Mouse (Mus musculus) hindlimb bud, embryonic 11.5 days (tissue): ENCODE measurements around the gene Tchp.

Experiments
- DNase-seq: peaks from one replicate; pipeline ENCODE4 v3.0.0-alpha.2; 2012; ENCODE audit warnings: low read depth, low spot score; ENCODE audit errors: extremely low spot score

Tchp gene

DNA sequence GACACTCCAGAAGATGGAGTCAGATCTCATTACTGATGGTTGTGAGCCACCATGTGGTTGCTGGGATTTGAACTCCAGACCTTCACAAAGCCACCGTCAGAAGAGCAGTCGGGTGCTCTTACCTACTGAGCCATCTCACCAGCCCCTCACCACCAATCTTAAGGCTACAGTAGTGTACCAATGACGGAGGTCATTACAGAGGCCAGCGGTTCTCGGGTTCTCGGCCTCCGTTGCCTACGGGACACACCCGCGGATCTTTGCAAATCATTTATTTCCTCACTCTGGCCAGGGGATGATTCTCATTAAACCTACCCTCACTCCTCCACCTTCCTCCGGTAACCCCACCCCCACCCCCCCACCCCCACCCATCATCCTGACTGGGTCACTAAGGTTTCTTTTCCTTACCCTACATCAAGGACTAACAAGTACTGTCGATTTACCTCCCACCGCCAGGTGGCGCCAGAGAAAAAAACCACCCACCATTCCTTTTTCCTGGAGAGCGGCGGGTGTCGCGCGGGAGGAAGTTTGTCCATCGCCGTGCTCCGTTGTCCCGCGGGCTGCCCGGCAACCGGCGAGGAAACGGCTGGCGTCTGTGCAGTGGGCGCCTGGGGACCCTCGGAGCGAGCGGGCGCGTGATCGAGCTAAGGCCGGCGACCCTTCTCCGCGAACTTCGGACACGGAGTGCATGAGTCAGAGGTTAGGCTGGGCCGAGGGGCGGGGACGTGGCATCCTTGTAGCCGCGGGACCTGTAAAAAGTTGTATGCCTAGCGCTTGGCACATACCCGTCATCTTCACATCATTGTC lies at the start of gene Tchp:
TSS of gene Tchp (plus strand) at position 496 of the 804 bp plus-strand sequence.
- peak; percentile 90 for DNase-seq

DNA sequence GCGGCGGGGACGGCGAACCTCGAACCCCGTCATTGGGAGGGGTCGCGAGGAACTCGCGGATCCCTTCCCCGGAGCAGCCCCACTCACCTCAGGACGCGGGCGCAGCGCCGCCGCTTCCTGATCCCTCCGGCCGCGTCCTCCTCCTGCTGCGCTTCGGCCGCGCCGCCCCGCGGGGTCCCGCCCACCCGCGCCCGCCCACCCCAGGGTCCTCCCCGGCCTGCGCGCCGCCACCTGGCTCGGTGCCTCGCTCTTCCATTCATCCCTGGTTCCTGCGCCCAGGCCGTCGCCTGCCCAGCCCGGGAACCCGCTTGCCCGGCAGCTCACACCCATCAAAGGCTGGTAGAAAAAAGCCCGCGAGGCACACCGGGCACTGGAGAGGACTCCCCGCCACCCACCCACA lies 49.3 kb upstream of the Tchp start, which contains the start of gene Trpv4:
TSS of gene Trpv4 (minus strand) at position 167 of the 400 bp plus-strand sequence.
- DNase-seq: no peak

DNA sequence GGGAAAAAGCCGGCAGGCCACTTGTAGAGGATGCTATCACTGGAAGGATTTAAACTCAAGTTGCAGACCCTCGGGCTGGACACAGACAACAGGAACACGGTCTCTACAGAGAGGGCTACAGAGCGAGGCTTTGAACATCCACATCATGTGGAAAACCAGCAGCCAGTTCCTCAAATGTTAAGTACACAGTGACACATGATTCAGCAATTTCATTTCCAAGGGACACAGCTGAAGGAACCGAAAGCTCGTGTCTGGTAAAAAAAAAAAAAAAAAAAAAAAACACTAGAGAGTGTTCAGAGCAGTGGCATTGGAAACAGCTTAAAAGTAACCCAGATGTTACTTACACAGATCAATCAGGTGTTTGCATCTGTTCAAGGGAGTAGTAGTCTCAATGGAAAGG lies 46.5 kb upstream of the Tchp start:
- DNase-seq: no peak

DNA sequence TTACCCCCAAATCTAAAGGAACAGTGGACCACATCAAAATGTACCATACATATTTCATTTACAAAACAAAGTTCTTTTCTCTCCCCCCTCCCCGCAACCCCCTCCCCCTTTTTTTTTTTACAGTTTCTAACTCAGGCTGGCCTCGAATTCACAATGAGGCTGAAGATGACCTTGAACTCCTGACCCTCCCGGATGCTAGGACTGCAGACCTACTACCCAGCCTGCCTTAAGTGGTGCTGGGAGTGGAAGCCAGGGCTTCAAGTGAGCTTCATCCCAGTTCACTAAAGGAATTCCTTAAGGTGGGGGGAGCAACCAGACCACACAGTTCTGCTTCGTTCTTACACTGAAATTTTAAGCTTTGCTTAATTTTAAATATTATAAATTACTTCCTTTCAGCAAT lies 43.4 kb upstream of the Tchp start:
- no peak for DNase-seq

DNA sequence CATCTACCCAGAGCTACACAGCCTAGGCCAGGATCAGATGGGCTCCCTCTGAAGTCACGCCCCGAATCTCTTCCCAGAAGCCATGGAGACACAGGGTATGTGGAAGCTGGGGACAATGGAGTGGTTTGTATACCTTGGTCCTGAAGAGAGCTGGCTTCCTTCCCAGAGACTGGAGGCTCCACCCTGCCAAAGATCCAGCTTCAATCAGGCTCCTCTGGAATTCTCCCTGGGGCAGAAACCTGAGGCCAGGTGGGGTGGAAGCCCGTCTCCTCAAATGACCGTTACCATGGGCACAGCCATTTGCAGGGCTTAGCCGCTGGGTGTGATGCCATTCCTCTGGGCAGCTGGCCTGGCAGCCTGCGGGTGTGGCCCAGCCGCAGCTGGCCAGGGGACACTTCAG lies 42.8 kb upstream of the Tchp start:
- DNase-seq: no peak

DNA sequence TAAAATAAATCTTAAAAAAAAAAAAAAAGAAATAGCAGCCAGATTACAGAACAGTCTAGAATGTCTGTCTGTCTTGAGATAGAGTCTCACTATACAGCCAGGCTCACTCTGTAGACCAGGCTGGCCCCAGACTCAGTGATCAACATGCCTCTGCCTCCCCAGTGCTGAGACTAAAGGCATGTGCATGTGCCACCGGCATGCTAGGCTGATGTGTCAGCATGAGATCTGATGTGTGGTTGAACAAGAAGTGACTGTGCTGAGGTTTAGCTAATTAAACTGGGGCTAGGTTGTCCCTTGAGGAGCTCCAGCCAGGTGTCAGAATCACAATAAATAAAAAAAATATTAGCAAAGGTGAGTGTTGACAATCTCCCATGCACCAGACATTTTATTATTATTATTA lies 40.9 kb upstream of the Tchp start:
- no peak for DNase-seq

DNA sequence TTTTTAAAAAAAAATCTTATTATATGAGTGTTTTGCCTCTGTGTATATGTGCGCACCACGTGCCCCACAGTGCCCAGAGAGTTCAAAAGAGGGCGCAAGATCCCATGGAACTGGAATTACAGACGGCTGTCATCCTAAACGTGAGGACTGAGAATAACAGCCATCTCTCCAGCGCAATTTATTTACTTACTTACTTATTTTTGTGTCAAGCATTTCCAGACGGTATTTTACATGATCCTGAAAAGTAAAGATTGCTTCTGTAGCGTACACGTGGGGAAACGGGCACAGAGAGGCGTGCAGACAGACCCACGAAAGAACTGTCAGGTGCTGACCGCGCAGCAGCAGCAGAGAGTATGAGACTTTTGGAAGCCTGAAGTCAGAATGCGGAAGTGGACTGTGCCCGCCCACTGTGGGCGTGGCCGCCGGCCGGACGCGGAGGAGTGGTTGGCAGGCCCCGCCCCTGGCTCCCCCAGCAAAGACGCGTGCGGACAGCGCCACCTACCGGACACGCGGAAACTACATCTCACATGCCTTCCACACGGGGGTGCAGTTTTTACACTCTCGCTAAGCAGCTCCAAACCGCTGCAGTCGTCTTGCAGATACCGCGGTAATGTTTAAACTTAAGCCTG lies 40.2 kb upstream of the Tchp start:
- peak; percentile 92 for DNase-seq

DNA sequence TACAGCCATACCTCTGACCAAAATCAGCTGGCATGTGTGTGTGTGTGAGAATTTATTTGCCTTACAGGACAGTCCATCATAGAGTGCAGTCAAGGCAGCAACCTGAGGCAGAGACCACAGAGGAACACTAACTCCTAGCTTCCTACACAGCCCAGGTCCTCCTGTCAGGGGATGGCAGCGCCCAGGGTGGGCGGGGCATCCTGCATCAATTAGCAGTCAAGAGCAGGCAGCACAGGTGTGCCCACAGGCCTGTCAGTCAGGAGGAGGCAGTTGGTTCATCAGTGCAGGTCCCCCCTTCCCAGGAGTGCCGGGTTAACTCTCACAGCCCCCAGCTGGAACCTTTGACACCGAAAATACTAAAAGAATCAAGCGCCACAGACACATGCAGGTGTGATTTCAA lies 38.5 kb upstream of the Tchp start:
- no peak for DNase-seq

DNA sequence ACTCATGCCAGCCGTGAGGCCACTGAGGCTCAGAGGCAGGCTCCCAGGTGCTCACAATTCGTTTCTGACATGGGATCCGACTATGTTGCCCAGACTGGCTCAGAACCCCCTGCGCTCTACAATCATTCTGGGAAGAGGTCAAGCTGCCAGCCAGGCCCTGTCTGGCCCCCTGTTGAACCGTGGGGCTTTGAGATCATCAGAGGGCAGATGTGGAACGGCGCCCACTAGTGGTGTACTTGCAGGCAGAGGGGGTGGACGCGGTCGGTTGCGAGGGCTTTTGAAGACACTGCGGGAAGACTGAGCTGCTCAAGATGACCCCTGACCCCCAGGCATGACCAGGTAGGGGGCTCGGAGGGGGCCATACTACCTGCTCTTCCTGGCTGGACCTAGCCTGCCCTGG lies 34.4 kb upstream of the Tchp start:
- no peak for DNase-seq

DNA sequence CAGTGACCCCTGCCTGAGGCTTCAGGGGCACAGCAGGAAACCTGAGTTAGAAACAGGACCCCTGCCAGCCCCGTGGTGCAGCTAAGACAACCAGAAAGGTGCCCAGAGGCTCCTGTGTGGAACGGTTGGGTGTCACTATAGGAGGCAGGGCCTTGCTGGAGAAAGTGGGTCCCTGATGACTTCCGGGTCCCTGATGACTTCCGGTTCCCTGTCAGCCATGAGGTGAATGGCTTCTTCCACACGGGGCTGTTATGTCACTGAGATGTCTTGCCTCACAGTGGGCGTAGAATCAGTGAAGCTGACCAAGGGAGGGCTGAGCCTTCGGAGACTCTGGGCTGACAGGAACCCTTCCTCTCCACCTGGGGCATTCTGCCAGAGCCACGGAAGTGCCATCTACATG lies 33.0 kb upstream of the Tchp start:
- no peak for DNase-seq

DNA sequence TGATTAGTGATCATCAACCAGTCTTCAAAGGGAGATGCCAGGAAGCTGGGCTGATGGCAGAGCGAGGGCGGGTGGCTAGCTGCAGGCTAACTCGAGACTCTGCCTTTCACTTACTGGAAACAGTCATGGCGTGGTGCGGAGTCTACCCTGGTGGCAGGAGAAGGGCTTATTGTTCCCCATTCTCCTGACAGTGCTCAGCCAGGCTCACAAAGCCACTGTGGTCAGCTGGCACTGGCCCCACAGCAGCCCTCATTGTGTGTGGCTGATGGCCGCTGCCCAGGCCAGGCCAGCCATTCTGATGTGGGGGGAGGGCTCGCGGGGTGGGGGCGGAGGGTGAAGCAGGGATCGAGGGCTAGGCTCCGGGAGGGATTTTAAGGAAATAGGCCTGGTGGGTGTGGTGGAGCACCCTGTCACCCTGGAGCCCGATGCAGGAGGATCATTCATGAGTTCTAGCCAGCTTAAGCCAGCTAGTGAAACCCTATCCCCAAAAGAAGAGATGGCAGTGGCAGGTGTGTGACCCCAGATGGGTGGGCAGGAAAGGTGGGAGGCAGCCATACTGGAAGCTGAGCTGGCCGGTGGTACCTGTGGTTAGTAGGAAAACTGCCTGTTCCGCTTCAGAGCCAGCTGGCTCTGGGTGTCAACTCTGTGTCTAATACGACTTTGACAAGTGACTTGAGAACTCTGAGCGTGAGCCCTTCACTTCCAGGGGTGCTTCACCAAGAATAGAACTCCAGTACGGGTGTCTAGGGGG lies 27.5 kb upstream of the Tchp start:
- DNase-seq: no peak

DNA sequence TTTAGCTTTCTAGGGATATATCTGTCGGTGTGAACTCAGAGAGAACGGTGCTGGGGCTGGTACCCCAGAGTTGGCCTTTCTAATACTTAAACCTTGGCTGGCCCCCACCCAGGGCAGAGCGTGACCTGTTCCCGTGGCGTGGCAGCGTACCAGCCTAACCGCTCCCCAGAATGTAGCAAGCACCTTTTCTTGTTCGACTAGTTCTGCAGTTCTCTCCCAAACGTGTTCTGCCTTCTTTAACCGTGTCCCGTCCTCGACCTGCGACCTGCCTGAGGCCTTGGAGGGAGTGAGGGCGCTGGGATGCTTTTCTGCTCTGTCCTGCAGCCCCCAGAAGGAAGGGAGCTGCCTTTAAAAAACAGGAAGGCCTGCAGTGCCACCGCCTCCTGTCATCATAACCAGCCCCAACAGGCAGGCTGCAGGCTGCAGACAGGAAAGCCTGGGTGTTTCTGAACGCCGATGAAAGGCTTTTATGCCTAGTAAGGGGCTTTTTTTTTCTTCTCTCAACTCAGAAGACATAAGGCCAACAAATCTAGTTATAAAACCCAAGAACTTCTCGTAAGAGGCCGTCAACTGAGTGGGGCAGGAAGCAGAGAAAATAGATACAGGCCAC lies 26.8 kb upstream of the Tchp start:
- no peak for DNase-seq

DNA sequence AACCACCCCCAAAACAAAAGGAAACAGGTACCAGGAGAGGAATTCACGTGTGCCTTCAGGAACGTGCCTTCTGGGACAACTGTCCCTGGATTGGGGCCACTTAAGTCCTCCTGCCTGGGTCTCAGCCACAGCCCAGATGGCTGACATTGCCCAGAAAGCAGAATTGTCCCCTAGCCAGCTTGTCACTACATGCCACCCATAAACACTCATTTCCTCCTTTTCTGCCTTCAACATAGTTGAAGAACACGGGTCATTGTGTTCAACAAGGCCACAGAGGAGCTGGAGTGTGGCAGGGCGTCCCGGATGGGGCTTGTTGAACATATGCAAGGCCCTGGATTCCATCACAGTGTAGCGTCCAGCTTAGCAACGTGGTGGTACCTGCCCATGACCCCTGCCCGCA lies 25.8 kb upstream of the Tchp start:
- no peak for DNase-seq

DNA sequence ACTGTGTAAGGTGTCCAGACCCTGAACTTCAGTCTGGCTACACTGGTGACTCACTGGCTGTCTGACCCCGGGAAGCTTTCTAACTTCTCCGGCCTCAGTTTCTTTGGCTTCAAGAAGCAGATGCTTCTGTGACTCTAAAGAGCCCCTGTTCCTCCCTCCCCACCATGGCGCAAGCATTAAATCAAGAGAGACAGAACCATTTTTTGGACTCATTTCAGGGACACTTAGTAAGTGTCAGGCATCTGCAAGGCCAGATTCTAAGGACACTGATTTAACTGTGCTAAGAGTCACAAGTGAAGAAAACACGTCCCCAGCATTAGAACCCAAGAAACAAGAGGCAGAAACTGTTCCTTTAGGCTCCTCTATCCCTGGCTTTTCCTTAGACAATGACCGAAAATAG lies 21.6 kb upstream of the Tchp start:
- no peak for DNase-seq

DNA sequence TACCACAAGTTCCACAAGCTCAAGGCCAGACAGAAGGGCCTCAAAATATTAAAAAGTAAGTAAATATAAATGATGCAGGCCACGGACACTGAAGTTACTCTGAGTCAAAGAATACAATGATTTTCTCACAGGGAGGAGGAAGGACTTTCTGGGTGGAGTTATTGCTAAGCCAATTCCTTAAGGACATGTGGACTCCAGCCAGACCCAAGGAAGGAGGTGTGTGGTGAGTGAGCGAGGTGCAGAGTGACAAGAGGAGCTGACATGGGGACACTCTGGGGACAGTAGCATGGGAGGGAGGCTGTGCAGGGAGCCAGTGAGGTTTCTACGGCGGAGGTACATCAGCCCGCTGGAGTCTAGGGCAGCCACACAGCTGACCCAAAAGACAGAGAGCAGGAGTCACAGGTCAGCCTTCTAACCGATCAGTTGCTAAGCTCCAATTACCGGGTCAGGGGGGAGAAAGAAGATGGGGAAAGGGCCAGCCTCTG lies 20.8 kb upstream of the Tchp start:
- DNase-seq: no peak

DNA sequence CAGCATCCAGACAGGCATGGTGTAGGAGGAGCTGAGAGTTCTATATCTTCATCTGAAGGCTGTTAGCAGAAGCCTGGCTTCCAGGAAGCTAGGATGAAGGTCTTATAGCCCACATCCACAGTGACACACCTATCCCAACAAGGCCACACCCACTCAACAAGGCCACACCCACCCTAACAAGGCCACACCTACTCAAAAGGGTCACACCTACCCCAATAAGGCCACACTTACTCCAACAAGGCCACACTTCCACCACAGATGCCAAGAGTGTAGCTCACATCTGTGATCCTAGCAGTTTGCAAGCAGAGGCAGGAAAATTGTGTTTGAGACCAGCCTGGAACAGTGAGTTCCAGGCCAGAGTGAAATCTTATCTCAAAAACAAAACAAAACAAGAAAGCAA lies 19.7 kb upstream of the Tchp start:
- no peak for DNase-seq

DNA sequence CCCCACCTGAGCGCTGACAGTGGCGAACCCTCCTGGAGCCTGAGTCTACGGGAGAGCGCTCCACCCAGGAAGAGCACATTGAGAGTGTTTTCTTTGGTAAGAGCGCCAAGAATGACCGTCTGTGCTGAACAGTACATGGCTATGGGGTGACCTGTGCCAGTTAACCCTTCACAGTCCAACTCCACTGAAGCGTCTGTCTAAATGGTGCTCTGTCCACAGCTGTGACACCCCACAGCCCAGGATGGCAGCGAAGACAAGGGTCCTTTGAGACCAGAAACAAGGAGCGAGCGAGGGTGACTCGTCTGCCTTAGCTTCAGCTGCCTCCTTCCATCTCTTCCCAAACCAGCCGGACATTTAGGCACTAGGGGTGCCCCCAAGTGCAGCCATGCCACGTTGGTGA lies 18.9 kb upstream of the Tchp start:
- no peak for DNase-seq

DNA sequence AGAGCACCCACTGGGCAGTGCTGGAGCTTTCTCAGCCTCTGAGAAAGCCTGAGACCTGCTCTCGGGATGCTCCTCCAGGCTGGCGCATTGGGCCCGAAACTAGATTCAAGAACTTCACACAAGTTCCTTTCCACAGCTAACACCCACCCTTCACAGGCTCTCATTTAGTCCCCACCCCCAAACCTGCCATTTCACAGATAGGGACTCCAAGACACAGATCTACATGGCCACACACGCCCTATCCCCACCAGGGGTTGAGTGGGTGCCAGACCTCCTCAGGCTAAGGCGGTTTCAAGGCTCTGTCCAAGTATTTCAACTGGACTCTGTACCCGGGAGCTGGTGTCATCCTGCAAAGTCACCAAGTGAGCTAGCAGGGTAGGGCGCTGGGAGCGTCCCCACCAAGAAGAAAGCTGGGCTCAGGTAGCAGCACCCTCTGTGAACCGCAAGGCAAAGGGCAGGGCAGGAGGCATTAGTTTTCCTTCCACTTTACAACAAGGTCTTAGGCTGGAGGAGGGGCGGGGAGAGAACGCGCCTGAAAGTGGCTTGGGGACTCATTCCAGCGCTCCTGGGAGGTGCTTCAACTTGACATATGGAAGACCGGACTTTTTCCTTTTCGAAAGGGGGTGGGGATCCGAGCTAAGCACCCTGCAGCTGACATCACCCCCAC lies 17.7 kb upstream of the Tchp start:
- no peak for DNase-seq

DNA sequence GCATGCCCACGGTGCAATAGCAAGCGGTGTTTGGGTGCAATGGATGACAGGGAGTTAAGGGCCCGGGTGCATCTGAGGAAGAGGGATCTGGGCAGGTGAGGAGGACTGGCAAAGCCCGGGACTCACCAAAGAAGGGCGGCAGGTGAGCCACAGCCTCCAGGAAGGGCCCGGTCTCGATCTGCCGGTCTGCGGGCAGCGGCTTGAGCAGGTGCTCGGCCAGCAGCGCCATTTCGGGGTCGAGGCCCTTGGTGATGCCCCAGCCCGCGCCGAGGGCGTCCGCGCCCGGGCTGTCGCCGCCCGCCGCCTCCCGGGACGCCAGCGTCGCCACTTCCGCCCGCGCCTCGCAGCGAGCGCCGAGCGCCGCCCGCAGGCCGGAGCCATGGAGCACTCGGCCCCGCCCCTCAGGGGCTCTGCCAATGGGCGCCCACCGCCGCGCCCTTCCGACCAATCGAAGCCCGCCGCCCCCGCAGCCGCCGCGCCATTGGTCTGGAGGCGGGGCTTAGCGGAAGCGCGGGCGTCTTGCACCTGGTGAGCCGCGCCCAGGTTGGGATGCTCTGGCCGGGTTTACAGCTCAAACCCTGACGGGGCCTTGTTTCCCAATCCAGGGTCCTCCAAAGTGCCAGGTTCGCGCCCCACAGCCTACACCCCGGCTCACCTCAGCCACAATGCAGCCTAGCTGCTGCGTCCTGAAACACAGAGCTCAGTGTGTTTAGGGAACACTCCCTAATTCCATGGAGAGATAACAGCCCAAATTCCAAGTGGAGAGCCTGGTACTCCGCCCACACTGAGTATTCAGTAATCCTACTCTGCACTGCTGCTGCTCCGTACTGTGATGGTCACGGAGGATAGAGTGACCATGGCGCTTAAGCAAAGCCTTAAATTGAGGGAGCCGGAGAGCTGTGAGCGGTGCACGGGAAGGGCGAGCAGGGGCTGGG lies 16.7 kb upstream of the Tchp start, which contains the start of gene Gltp:
TSS of gene Gltp (minus strand) at position 352 of the 935 bp plus-strand sequence.
- peak; percentile 41 for DNase-seq

DNA sequence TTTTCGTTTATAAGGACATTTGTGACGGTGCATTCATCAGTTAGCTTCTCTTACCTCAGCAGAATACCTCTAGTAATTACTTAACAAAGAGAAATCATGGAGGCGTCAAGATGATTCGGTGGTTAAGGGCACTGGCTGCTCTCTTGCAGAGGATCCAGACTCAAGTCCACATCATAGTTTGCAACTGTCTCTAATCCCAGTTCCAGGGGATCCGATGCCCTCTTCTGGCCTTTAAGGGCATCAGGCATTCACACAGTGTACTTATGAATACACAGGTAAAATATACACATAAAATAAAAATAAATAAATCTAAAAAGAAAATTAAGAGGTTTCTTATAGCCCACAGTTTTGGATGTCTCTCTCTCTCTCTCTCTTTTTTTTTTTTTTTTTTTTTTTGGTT lies 11.8 kb upstream of the Tchp start:
- DNase-seq: no peak
